Mouse (Mus musculus): ENCODE results near the gene Hspb8. TPM values are rescaled to one million over a fixed set of nuclear protein-coding genes. Genes with fewer than 3 reads are reported as not detected.
A peak's percentile ranks its signal among the peaks of the same experiment; 100 is the strongest.

Gene Hspb8
- polyA plus RNA-seq, 2 experiments: 2.3 to 2.5 TPM

GRCm38 (mm10) chr5:116366889-116367682, 55.6 kb downstream of the Hspb8 start:
- Histone ChIP-seq H3K36me3 (replicated peaks; ENCODE audit: control insufficient read depth, insufficient read depth, low read depth) (no peaks in the 10 kb centered on the region), H3K9me3 (ENCODE audit: control insufficient read depth, low read length) (no peaks in the 10 kb centered on the region), H3K4me3 (ENCODE audit: insufficient read depth in 1 of 2, low read depth in 2 of 2, low read length in 2 of 2) (no peak overlapping the region), H3K4me1 (replicated peaks; ENCODE audit: control insufficient read depth in 2 of 2, insufficient read depth in 2 of 2, low read length in 1 of 2) (no peaks in the 10 kb centered on the region), H3K9ac (replicated peaks) (no peak overlapping the region), H3K4me2 (ENCODE audit: low read depth) (no peak overlapping the region), H3K27ac (no peak overlapping the region), H3K27me3 (ENCODE audit: control insufficient read depth, insufficient read depth, low read length) (no peaks in the 10 kb centered on the region)
- 74% methylated on average over 20 of the region's 20 CpGs for WGBS (ENCODE audit: insufficient replicate concordance)
- DNase-seq (ENCODE audit: low read depth in 3 of 3, low spot score in 3 of 3) (no peak), ATAC-seq (ENCODE audit: insufficient read depth) (no peak)
- no peak for TF ChIP-seq CTCF (IDR thresholded peaks at IDR 0.05; ENCODE audit: low read depth)
- TF ChIP-seq EP300 (IDR thresholded peaks at IDR 0.05; ENCODE audit: low read depth): no peak

- ATAC-seq (ENCODE audit: insufficient read depth) (no peak), DNase-seq (ENCODE audit: low read depth in 3 of 3, low spot score in 3 of 3) (no peak)
- H3K4me3 ChIP-seq (ENCODE audit: insufficient read depth in 1 of 2, low read depth in 2 of 2, low read length in 2 of 2): no peak overlapping the region
- peaks cover 4% of the 10 kb centered on the region; the same call in 1 of the 2 replicates for H3K9me3 ChIP-seq (ENCODE audit: control insufficient read depth, low read length)
- no peaks in the 10 kb centered on the region for H3K4me1 ChIP-seq (replicated peaks; ENCODE audit: control insufficient read depth in 2 of 2, insufficient read depth in 2 of 2, low read length in 1 of 2)
- 49% methylated on average over 6 of the region's 6 CpGs for WGBS (ENCODE audit: insufficient replicate concordance)
- TF ChIP-seq EP300 (IDR thresholded peaks at IDR 0.05; ENCODE audit: low read depth) (no peak), CTCF (IDR thresholded peaks at IDR 0.05; ENCODE audit: low read depth) (peak; percentile 27; the same call in 1 of the 2 replicates)
- H3K27me3 ChIP-seq (ENCODE audit: control insufficient read depth, insufficient read depth, low read length): no peaks in the 10 kb centered on the region
- H3K36me3 ChIP-seq (replicated peaks; ENCODE audit: control insufficient read depth, insufficient read depth, low read depth): no peaks in the 10 kb centered on the region
- no peak overlapping the region for H3K9ac ChIP-seq (replicated peaks)
- H3K27ac ChIP-seq: no peak overlapping the region
- no peak overlapping the region for H3K4me2 ChIP-seq (ENCODE audit: low read depth)
Measured at GRCm38 (mm10) chr5:116361342-116361741, 61.3 kb downstream of the Hspb8 start.

- ATAC-seq (ENCODE audit: insufficient read depth) (no peak), DNase-seq (ENCODE audit: low read depth in 3 of 3, low spot score in 3 of 3) (no peak)
- Histone ChIP-seq H3K4me1 (replicated peaks; ENCODE audit: control insufficient read depth in 2 of 2, insufficient read depth in 2 of 2, low read length in 1 of 2) (no peaks in the 10 kb centered on the region), H3K4me2 (ENCODE audit: low read depth) (no peak overlapping the region), H3K9ac (replicated peaks) (no peak overlapping the region), H3K9me3 (ENCODE audit: control insufficient read depth, low read length) (peaks cover 4% of the 10 kb centered on the region; the same call in 1 of the 2 replicates), H3K4me3 (ENCODE audit: insufficient read depth in 1 of 2, low read depth in 2 of 2, low read length in 2 of 2) (no peak overlapping the region), H3K27ac (no peak overlapping the region), H3K27me3 (ENCODE audit: control insufficient read depth, insufficient read depth, low read length) (no peaks in the 10 kb centered on the region), H3K36me3 (replicated peaks; ENCODE audit: control insufficient read depth, insufficient read depth, low read depth) (no peaks in the 10 kb centered on the region)
- WGBS (ENCODE audit: insufficient replicate concordance): 52% methylated on average over 4 of the region's 4 CpGs
- TF ChIP-seq EP300 (IDR thresholded peaks at IDR 0.05; ENCODE audit: low read depth) (no peak), CTCF (IDR thresholded peaks at IDR 0.05; ENCODE audit: low read depth) (no peak)
Measured at GRCm38 (mm10) chr5:116360751-116361150, 61.9 kb downstream of the Hspb8 start.

Other genes starting within 250 kb of the Hspb8 start
- 0.01 TPM in 2 replicates for gene Ccdc60, start 133.9 kb downstream of the Hspb8 start, polyA plus RNA-seq (2012; rRNA removed)
- gene Ccdc60, start 133.9 kb downstream of the Hspb8 start, polyA plus RNA-seq (2014; fragmentation: Nextera tagmentation; extraction: Ambion mirVana): not detected in 2 replicates
- 0.17 and 0.28 TPM in 2 replicates for gene Srrm4, start 169.0 kb upstream of the Hspb8 start, polyA plus RNA-seq (2012; rRNA removed)
- 0.24 and 0.28 TPM in 2 replicates for gene Srrm4, start 169.0 kb upstream of the Hspb8 start, polyA plus RNA-seq (2014; fragmentation: Nextera tagmentation; extraction: Ambion mirVana)

Measured in liver, embryonic 14.5 days (tissue).